Mouse (Mus musculus) CH12.LX (cell line): ENCODE measurements at regions not wholly inside any gene's neighbourhood (a gene's known extent, or its start where the extent isn't known, plus 50 kb on each side); places are given as distances from the start of the nearest gene placed in this dataset.

Experiments
- DNase-seq: peaks from one replicate; pipeline ENCODE4 v3.0.0-alpha.2; 2013; ENCODE audit errors: extremely low read depth
- H3K27ac ChIP-seq: 2 replicates; pipeline ENCODE4 v1.5.1; 2012; ENCODE audit warnings: low read depth, mild to moderate bottlenecking, control low read depth, moderate library complexity; ENCODE audit not compliant: insufficient read depth
- H3K27me3 ChIP-seq: replicated peaks from 2 replicates; pipeline ENCODE3; 2012; ENCODE audit warnings: inconsistent platforms
- H3K36me3 ChIP-seq, 2 experiments: replicated peaks in 1 of 2; 2 replicates each; pipeline versions ENCODE3 to v1.6.1; 2012; ENCODE audit warnings: inconsistent platforms in 1 of 2, low read length in 1 of 2, mild to moderate bottlenecking in 1 of 2, mixed read lengths in 1 of 2, moderate library complexity in 1 of 2; ENCODE audit not compliant: control insufficient read depth in 1 of 2, insufficient read depth in 1 of 2
- H3K4me1 ChIP-seq, 2 experiments: 2 replicates each; pipeline ENCODE4 v1.6.1; 2012; ENCODE audit warnings: inconsistent platforms in 1 of 2, moderate library complexity in 1 of 2; ENCODE audit not compliant: insufficient read depth in 2 of 2, control insufficient read depth in 1 of 2
- H3K4me2 ChIP-seq: 2 replicates; pipeline ENCODE4 v1.6.1; 2012; ENCODE audit warnings: low read depth, mild to moderate bottlenecking, control low read depth; ENCODE audit not compliant: poor library complexity, insufficient read depth, severe bottlenecking
- H3K4me3 ChIP-seq, 3 experiments: fragments of 150-350 bp in 1 of 3; sonication (generic) in 1 of 3; replicated peaks in 1 of 3; 2 replicates each; pipeline versions ENCODE3 to v1.5.1; 2011 to 2012; ENCODE audit warnings: low read depth in 2 of 3, low read length in 2 of 3, mild to moderate bottlenecking in 2 of 3, moderate library complexity in 2 of 3, control low read depth in 1 of 3, improper control_type of control experiment in 1 of 3, inconsistent platforms in 1 of 3, mixed read lengths in 1 of 3; ENCODE audit not compliant: poor library complexity in 1 of 3
- H3K79me2 ChIP-seq: replicated peaks from 2 replicates; pipeline ENCODE4 v1.6.1; 2012; ENCODE audit warnings: mild to moderate bottlenecking, moderate library complexity; ENCODE audit not compliant: control insufficient read depth, poor library complexity, insufficient read depth, severe bottlenecking; ENCODE audit errors: extremely low read depth
- H3K9ac ChIP-seq: 2 replicates; pipeline ENCODE4 v1.6.1; 2012; ENCODE audit warnings: low read depth, mild to moderate bottlenecking, control low read depth, moderate library complexity; ENCODE audit not compliant: insufficient read depth
- H3K9me3 ChIP-seq: replicated peaks from 2 replicates; pipeline ENCODE3; 2012; ENCODE audit warnings: low read length, inconsistent platforms, mixed read lengths
- BHLHE40 ChIP-seq: IDR thresholded peaks from 2 replicates; pipeline ENCODE4 v1.6.1; 2011; ENCODE audit warnings: mild to moderate bottlenecking, low read depth, low read length, improper control_type of control experiment
- CHD1 ChIP-seq: IDR thresholded peaks from 2 replicates; pipeline ENCODE4 v1.6.1; 2012; ENCODE audit warnings: low read depth, low read length, improper control_type of control experiment, inconsistent platforms
- CTCF ChIP-seq, 2 experiments: IDR thresholded peaks in 1 of 2; conservative IDR thresholded peaks in 1 of 2; 2 replicates each; pipeline ENCODE4 v1.5.1; 2011 to 2012; ENCODE audit warnings: low read depth in 2 of 2, low read length in 2 of 2, improper control_type of control experiment in 1 of 2, inconsistent platforms in 1 of 2, mild to moderate bottlenecking in 1 of 2, moderate library complexity in 1 of 2
- ELF1 ChIP-seq: IDR thresholded peaks from 2 replicates; pipeline ENCODE4 v1.6.1; 2014; ENCODE audit warnings: low read depth, mild to moderate bottlenecking, inconsistent platforms, low read length, improper control_type of control experiment
- EP300 ChIP-seq: IDR thresholded peaks from 2 replicates; pipeline ENCODE4 v1.6.1; 2011; ENCODE audit warnings: low read length, improper control_type of control experiment
- ETS1 ChIP-seq: conservative IDR thresholded peaks from 2 replicates; pipeline ENCODE4 v1.6.1; 2012; ENCODE audit warnings: low read depth, mild to moderate bottlenecking, inconsistent platforms, low read length, improper control_type of control experiment, moderate library complexity
- GABPA ChIP-seq: IDR thresholded peaks from 2 replicates; pipeline ENCODE4 v1.6.1; 2012; ENCODE audit warnings: low read depth, low read length, improper control_type of control experiment, inconsistent platforms; ENCODE audit not compliant: insufficient replicate concordance
- HCFC1 ChIP-seq: IDR thresholded peaks from 2 replicates; pipeline ENCODE4 v1.6.1; 2012; ENCODE audit warnings: low read depth, mild to moderate bottlenecking, inconsistent platforms, low read length, improper control_type of control experiment
- IRF4 ChIP-seq: IDR thresholded peaks from 2 replicates; pipeline ENCODE4 v1.6.1; 2014; ENCODE audit warnings: low read depth, mild to moderate bottlenecking, inconsistent platforms, low read length, improper control_type of control experiment
- JUN ChIP-seq: IDR thresholded peaks from 2 replicates; pipeline ENCODE4 v1.6.1; 2011; ENCODE audit warnings: low read depth, mild to moderate bottlenecking, low read length, improper control_type of control experiment, moderate library complexity; ENCODE audit not compliant: insufficient read depth
- JUND ChIP-seq: conservative IDR thresholded peaks from 2 replicates; pipeline ENCODE4 v1.6.1; 2011; ENCODE audit warnings: low read depth, low read length, improper control_type of control experiment
- KAT2A ChIP-seq: IDR thresholded peaks from 2 replicates; pipeline ENCODE4 v1.6.1; 2012; ENCODE audit warnings: low read length, improper control_type of control experiment, inconsistent platforms; ENCODE audit not compliant: insufficient replicate concordance
- MAX ChIP-seq: IDR thresholded peaks from 2 replicates; pipeline ENCODE4 v1.6.1; 2011; ENCODE audit warnings: low read length, improper control_type of control experiment
- MYC ChIP-seq: IDR thresholded peaks from 2 replicates; pipeline ENCODE4 v1.6.1; 2011; ENCODE audit warnings: low read depth, mild to moderate bottlenecking, improper control_type of control experiment, low read length
- NELFE ChIP-seq: IDR thresholded peaks from 2 replicates; pipeline ENCODE4 v1.6.1; 2011; ENCODE audit warnings: low read depth, low read length, improper control_type of control experiment
- POLR2AphosphoS2 ChIP-seq: IDR thresholded peaks from 2 replicates; pipeline ENCODE4 v1.6.1; 2011; ENCODE audit warnings: low read depth, low read length, improper control_type of control experiment
- RAD21 ChIP-seq: IDR thresholded peaks from 2 replicates; pipeline ENCODE4 v1.6.1; 2011; ENCODE audit warnings: low read depth, mild to moderate bottlenecking, low read length, improper control_type of control experiment, moderate library complexity
- SMC3 ChIP-seq: IDR thresholded peaks from 2 replicates; pipeline ENCODE4 v1.6.1; 2011; ENCODE audit warnings: low read depth, low read length, improper control_type of control experiment
- TCF12 ChIP-seq: IDR thresholded peaks from 2 replicates; pipeline ENCODE4 v1.6.1; 2014; ENCODE audit warnings: low read depth, mild to moderate bottlenecking, inconsistent platforms, low read length, improper control_type of control experiment
- UBTF ChIP-seq: IDR thresholded peaks from 2 replicates; pipeline ENCODE4 v1.6.1; 2012; ENCODE audit warnings: low read depth, mild to moderate bottlenecking, inconsistent platforms, low read length, improper control_type of control experiment, moderate library complexity
- USF2 ChIP-seq: conservative IDR thresholded peaks from 2 replicates; pipeline ENCODE4 v1.6.1; 2011; ENCODE audit warnings: low read depth, low read length, improper control_type of control experiment
- ZC3H11A ChIP-seq: IDR thresholded peaks from 2 replicates; pipeline ENCODE4 v1.6.1; 2012; ENCODE audit warnings: low read depth, mild to moderate bottlenecking, inconsistent platforms, low read length, improper control_type of control experiment
- ZKSCAN1 ChIP-seq: IDR thresholded peaks from 2 replicates; pipeline ENCODE4 v1.6.1; 2012; ENCODE audit warnings: low read depth, inconsistent platforms, low read length, improper control_type of control experiment, borderline replicate concordance
- ZNF384 ChIP-seq: IDR thresholded peaks from 2 replicates; pipeline ENCODE4 v1.6.1; 2012; ENCODE audit warnings: low read depth, low read length, improper control_type of control experiment, inconsistent platforms
- dilution Hi-C: fragments of 300-500 bp; cut with MboI; formaldehyde crosslinking; loops from 2 replicates; pipeline ENCODE4 v1.14.3; 2020; ENCODE audit warnings: low sequenced_read_pairs; ENCODE audit not compliant: extremely low pct_unique_long_range_greater_than_20kb, extremely low pct_ligation_motif_present
- in situ Hi-C: fragments of 300-500 bp; cut with MboI; formaldehyde crosslinking; loops from 3 replicates; pipeline ENCODE4 v1.14.3; 2019; ENCODE audit warnings: low sequenced_read_pairs, low pct_ligation_motif_present, low pct_unique_long_range_greater_than_20kb, mixed read lengths

GRCm38 (mm10) chr3:117120086-117121055 lies 151.6 kb upstream of the Palmd start:
- DNase-seq: peak; percentile 37
- dilution Hi-C loops: no loop called here
- no peak for TF ChIP-seq USF2
- no peak for TF ChIP-seq EP300
- peak; percentile 50; the same call in 1 of the 2 replicates for TF ChIP-seq IRF4
- peak; percentile 87 for TF ChIP-seq RAD21
- no peak for TF ChIP-seq NELFE
- no peak for TF ChIP-seq ZKSCAN1
- peak; percentile 63 for TF ChIP-seq ZC3H11A
- peak; percentile 86 for TF ChIP-seq SMC3
- no peak for TF ChIP-seq BHLHE40
- TF ChIP-seq JUN: no peak
- no peak for TF ChIP-seq POLR2AphosphoS2
- no peak for TF ChIP-seq JUND
- TF ChIP-seq ZNF384: no peak
- TF ChIP-seq TCF12: no peak
- TF ChIP-seq HCFC1: no peak
- TF ChIP-seq KAT2A: no peak
- TF ChIP-seq ETS1: no peak
- TF ChIP-seq GABPA: no peak
- peak; percentile 45 to 87 for TF ChIP-seq CTCF (conservative IDR thresholded peaks at IDR 0.05 in 1 of 2, IDR thresholded peaks at IDR 0.05 in 1 of 2; ENCODE audit: low read depth in 2 of 2, low read length in 2 of 2)

GRCm38 (mm10) chr3:117119576-117119975 lies 150.8 kb upstream of the Palmd start:
- no peak for DNase-seq
- no peaks in the 10 kb centered on the region for H3K36me3 ChIP-seq
- H3K4me1 ChIP-seq: peaks cover 0 to 3% of the 10 kb centered on the region in 2 experiments; a peak in 1 of 4 replicates
- no peak overlapping the region for H3K27ac ChIP-seq
- no peak overlapping the region for H3K4me2 ChIP-seq
- H3K4me3 ChIP-seq: no peak overlapping the region
- H3K9me3 ChIP-seq: peaks cover 3% of the 10 kb centered on the region
- no peaks in the 10 kb centered on the region for H3K27me3 ChIP-seq
- no peaks in the 10 kb centered on the region for H3K79me2 ChIP-seq
- dilution Hi-C loops: no loop called here
- in situ Hi-C loops: loop anchor here (10.0 kb wide), 2 partner anchors 315 to 375 kb away; no protein-coding TSS in a partner anchor
- TF ChIP-seq MYC: no peak
- no peak for TF ChIP-seq ZC3H11A
- TF ChIP-seq CHD1: no peak
- TF ChIP-seq HCFC1: no peak
- no peak for TF ChIP-seq GABPA
- no peak for TF ChIP-seq EP300
- TF ChIP-seq ELF1: no peak
- no peak for TF ChIP-seq MAX
- no peak for TF ChIP-seq UBTF
- no peak for TF ChIP-seq RAD21
- no peak for TF ChIP-seq ZNF384
- no peak overlapping the region for H3K9ac ChIP-seq

More at GRCm38 (mm10) chr3:117120086-117121055, 151.6 kb upstream of the Palmd start:
- no peaks in the 10 kb centered on the region for H3K79me2 ChIP-seq
- no peak overlapping the region for H3K27ac ChIP-seq
- in situ Hi-C loops: no loop called here
- H3K36me3 ChIP-seq: no peaks in the 10 kb centered on the region
- no peak overlapping the region for H3K9ac ChIP-seq
- peak overlapping the region; percentile 50 for H3K4me2 ChIP-seq
- no peak overlapping the region for H3K4me3 ChIP-seq
- H3K9me3 ChIP-seq: peaks cover 3% of the 10 kb centered on the region
- peaks cover 0 to 3% of the 10 kb centered on the region in 2 experiments; a peak in 1 of 4 replicates for H3K4me1 ChIP-seq
- H3K27me3 ChIP-seq: no peaks in the 10 kb centered on the region
